Mouse (Mus musculus) left cerebral cortex, postnatal 14 days (tissue): ENCODE measurements around the gene Nepn. TPM values are rescaled to one million over a fixed set of nuclear protein-coding genes. Genes with fewer than 3 reads are reported as not detected.
"Not testable (repeated sequence)": the region's sequence is repeated elsewhere in the genome, so short reads cannot be mapped to it uniquely, and the experiment has no call there.

Experiments used
- DNase-seq, 2 experiments: peaks; one replicate each; pipeline ENCODE4 v3.0.0; 2021 to 2022; ENCODE audit warnings: low spot score in 2 of 2, mixed read lengths in 1 of 2
- intact Hi-C: fragments of 180-260 bp; cut with DNase I; formaldehyde crosslinking; loops from one replicate; pipeline ENCODE4 v1.15.1; 2025
- long read RNA-seq, 2 experiments: library from polyadenylated mRNA; stranded (forward); transcript quantifications; one replicate each; pipeline ENCODE4 v2.0.0; 2021
- total RNA-seq, 2 experiments: library from RNA; stranded (reverse); gene quantifications; 2 replicates each; pipeline ENCODE4 v1.2.3; 2021

Gene Nepn
- not detected for total RNA-seq
- long read RNA-seq, experiment 1 = 0 reads
- long read RNA-seq, experiment 2 = 0 reads

GRCm38 (mm10) chr10:52388922-52389430, at the start of gene Nepn:
Gene Nepn, plus strand, starts transcription at chr10:52388972.
- intact Hi-C loops = loop anchor here (5.0 to 10.0 kb wide), 2 partner anchors 172 to 284 kb away; no protein-coding TSS in a partner anchor
- DNase-seq = no peak

DNA sequence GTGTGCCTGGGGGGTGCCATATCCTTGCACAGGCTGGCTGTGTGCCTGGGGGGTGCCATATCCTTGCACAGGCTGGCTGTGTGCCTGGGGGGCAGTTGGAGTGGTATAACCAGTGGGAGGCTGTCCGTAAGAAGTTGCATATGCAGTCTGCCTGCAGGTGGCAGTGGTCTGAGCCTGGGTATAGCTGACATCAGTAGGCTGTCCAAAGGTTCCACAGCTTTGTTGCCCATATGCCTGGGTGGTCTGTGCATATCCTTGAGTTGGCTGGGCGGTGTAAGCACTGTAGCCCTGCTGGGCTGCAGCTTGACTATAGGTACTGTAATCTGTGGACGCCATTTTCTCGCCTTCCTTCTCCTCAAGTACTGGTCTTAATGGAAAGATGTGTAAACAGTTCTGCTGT, 45.4 kb upstream of the Nepn start:
- DNase-seq, intact Hi-C loops: not testable (repeated sequence)

- intact Hi-C loops = no loop called here
Observed at GRCm38 (mm10) chr10:52353184-52353583, 35.6 kb upstream of the Nepn start.

DNA sequence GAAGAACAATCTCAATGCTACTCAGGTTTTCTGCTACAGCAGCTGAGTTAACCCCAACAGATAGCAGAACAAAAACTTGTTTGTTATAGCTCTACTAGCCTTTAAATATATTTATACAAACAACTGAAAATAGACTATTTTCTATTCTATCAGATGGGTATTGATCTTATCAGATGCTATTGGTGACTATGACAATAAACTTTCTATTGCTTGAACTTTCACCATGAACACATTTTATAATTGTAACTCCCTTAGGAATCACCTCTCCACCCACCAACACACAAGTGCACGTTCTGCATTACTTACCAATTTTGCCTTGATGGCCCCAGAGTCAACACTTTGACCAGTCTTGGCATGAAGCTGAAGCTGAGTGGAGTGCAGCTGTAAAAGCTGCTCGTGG, 30.3 kb upstream of the Nepn start, which contains the start of gene Gm26741:
TSS of gene Gm26741 (plus strand) at position 301 of the 400 bp plus-strand sequence.
- intact Hi-C loops = no loop called here
- DNase-seq = no peak

More at GRCm38 (mm10) chr10:52353184-52353583, 35.6 kb upstream of the Nepn start:
- DNase-seq = no peak

- intact Hi-C loops = no loop called here
- DNase-seq = no peak
Observed at GRCm38 (mm10) chr10:52360241-52360735, 28.5 kb upstream of the Nepn start.

GRCm38 (mm10) chr10:52360862-52361609, 27.7 kb upstream of the Nepn start:
- DNase-seq = no peak
- intact Hi-C loops = no loop called here

DNA sequence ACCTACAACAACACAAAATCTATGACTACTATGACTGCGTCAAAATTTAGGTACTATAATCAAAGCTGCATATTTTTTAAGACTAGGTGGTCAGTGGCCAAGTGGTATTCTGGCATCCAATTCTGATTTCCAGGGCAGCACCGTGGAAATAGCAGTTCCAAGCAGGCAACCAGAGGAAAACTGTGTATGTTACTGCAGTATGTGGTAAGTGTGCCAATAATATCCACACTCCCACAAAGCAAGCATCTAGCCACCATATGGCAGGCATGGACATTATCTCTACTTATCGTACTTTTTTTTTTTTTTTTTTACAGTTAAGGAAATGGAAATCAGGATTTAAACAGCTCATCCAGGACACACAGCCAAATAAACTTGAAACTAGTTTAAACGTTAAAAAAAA, 20.4 kb upstream of the Nepn start:
- no peak for DNase-seq
- intact Hi-C loops = no loop called here

- intact Hi-C loops = no loop called here
- no peak for DNase-seq
Observed at GRCm38 (mm10) chr10:52373834-52374233, 14.9 kb upstream of the Nepn start.

- intact Hi-C loops = no loop called here
- no peak for DNase-seq
Observed at GRCm38 (mm10) chr10:52374651-52375050, 14.1 kb upstream of the Nepn start.

DNA sequence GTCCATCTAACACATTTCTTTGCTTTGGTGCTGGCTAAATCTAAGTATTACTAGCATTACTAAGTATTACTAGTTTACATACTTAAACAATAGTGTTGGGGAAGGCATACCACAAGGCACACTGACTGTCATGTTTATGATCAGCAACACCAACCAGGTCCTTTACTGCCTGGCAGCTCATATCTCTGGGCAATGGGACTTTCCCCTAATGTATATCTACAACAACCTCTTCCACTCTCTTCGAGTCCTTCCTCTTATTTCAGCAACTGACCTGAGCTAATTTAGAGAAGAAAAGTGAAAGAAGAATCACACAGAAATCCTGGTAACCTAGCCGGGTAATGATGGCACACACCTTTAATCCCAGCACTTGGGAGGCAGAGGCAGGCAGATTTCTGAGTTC, 12.3 kb upstream of the Nepn start:
- intact Hi-C loops = no loop called here

DNA sequence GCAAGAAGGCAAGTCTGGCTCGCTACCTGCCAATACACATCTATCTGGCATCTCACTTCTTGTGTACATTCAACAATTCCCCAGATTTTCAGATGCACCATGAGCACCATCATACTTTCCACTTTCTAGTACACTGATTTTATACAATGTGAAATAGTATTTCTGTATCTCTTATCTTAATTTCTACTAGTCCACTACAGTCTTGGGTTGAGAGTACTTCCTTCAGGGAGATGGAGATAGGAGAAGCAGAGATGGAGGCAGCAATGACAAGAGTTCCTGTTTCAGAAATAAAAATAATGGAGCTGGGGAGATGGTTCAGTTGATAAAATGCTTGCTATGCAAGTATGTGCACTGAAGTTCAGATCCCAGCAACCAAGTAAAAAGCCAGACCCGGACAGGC, 11.0 kb upstream of the Nepn start:
- DNase-seq = no peak
- intact Hi-C loops = no loop called here

More for the DNA sequence above, 12.3 kb upstream of the Nepn start:
- no peak for DNase-seq

GRCm38 (mm10) chr10:52381321-52381801, 7.4 kb upstream of the Nepn start:
- intact Hi-C loops = loop anchor here (5.0 to 10.0 kb wide), 2 partner anchors 49 to 277 kb away; no protein-coding TSS in a partner anchor
- DNase-seq = peak; percentile 31 to 33

DNA sequence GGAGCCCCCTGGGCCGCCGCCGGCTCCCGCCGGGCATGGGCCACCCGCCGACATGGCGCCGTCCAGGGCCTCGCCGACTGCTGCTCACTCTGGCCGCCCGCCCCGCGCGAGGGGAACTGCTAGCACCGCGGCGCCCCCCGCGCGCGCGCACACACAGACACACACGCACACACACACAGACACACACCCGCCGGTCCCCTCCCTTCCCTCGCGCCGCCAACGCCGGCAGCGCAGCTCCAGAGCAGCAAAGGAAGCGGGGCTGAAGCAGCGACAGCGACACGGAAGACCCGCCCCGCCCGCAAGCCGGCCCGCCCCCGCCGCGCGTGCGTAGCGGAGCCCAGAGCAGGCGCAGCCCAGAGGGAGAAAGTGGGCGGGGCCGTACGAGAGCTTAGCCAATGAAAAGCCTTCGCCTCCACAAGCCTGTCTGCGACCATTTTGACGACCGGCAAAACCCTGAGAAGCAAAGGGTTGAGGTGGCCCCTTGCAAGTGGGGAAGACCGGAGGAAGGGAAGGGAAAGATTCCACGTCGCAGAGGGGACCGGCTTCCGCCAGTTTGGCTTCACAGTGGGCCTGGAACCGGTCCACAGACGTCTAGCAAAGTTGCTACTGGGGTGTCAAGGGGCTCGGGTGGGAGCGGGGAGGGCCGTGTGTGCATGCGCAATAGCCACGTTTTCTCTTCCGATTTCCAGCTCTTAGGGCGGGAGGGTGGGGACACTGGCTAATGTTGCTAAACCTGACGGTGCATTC, 6.8 kb upstream of the Nepn start, which contains the start of gene Gopc:
TSS of gene Gopc (minus strand) at position 280 of the 747 bp plus-strand sequence.
- intact Hi-C loops = loop anchor here (1.0 to 10.0 kb wide), 3 partner anchors 50 to 277 kb away; partner anchors contain the start of gene Dcbld1

DNA sequence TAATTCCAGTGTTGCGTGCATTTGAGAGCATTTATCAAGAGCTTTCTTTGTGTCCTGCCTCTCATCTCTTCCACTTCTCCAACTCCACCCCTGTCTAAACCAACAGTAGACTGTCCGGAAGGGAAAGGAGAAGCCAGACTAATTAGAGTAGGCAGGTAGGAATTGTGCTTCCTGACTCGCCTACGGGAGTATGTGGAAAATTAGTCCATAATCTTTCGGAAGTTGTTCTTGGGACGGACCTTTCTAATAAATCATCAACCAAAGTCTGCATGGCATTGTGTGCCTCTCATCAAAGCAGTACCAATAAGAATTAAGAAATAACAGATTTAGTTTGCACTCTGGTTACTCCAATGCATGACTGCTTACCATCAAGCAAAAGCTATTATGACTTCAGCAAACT, 5.8 kb upstream of the Nepn start:
- no peak for DNase-seq
- intact Hi-C loops = loop anchor here (5.0 to 10.0 kb wide), 2 partner anchors 51 to 278 kb away; no protein-coding TSS in a partner anchor

More for the DNA sequence above, 6.8 kb upstream of the Nepn start, which contains the start of gene Gopc:
- DNase-seq = peak; percentile 98 to 99

- intact Hi-C loops = loop anchor here (5.0 to 10.0 kb wide), 2 partner anchors 51 to 279 kb away; no protein-coding TSS in a partner anchor
Observed at GRCm38 (mm10) chr10:52383522-52383921, 5.2 kb upstream of the Nepn start.

DNA sequence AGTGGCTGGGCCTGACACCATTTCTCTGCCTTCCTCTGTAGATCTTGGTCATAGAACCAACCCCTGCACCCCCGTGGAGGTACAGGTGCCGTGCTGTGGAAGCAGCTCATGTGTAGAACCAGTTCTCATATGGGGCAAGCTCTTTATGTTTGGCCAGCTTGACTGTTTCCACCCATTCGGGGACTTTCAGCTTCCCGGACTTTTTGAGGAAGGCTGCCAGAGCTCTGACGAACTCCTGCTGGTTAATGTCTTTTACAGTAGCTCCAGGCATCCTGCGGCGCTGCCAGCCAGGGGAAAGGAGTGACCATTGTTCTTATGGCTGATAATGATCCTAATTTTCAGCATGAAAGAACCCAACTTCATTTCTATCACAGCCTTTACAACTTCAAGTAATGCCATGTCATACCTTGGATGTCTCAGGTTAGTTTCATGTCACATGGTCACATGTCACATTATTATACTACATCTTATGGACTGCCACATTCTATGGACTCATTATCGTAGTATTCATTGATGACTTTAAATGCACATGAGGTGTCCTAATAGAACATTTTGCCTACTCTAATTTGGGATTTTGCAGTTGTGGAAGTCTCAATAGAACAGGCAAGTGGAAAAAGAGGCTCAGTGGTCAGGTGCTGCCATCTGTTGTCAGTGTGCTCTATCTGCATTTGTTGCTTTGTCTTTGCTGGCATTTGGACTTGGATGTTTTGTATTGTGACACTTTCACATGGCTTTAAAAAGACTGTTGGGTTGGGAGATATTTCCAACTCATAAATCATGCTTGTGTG, 3.8 kb upstream of the Nepn start:
- peak; percentile 48 to 70 for DNase-seq
- intact Hi-C loops = loop anchor here (5.0 to 10.0 kb wide), 3 partner anchors 53 to 280 kb away; no protein-coding TSS in a partner anchor

More at GRCm38 (mm10) chr10:52383522-52383921, 5.2 kb upstream of the Nepn start:
- no peak for DNase-seq

GRCm38 (mm10) chr10:52387192-52387591, 1.6 kb upstream of the Nepn start:
- DNase-seq = no peak
- intact Hi-C loops = loop anchor here (5.0 to 10.0 kb wide), 2 partner anchors 170 to 282 kb away; no protein-coding TSS in a partner anchor

DNA sequence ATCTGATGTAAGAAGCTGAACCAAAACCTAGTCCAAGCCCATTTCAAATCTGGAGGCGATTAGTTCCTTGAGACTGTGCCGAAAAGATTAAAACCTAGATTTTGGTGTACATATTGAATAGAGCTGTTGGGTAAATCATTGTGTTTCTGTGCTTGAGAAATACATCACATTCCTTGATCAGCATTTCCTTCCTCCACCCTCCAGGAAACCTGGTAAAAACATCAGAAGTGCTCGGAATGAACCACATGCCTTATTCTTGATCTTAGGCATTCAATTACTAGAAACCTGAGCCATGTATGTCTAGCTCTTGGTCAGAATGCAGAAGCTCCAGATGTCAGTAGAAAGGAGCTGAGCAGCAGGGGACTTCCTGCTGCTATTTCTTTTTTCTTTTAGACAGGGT, 666 bp downstream of the Nepn start:
- no peak for DNase-seq
- intact Hi-C loops = loop anchor here (5.0 to 10.0 kb wide), 2 partner anchors 172 to 285 kb away; no protein-coding TSS in a partner anchor
